In the genomic region with DNA sequence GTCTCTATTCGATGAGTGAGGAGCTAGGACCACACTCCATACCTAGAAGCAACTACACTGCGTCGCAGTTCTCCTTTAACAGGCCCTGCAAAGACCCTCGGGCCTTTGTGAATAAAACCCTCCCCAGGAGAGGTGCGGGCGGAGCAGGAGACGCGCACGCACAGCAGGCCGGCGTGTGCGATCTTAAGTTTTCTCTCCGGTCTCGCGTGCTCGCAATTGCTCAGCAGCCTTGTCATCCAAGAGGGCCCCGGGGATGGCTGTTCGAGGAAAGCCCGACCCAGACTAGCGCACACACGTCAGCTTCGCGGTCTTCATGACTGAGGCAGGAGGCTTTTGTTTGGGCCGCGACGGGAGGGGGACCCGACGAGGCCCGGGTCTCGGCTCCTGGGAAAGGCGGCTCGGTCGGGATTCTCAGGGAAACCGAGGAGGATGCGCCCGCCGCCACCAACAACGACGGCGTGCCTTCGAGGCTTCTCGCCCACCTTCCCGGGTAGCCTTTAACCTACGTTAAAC, we compare ENCODE assay signal across 8 mouse cellular contexts. TPM values are rescaled to one million over a fixed set of nuclear protein-coding genes. Genes with fewer than 3 reads are reported as not detected.
DNase-seq lines count a peak whose midpoint lies in the region; ATAC-seq and TF ChIP-seq lines count a peak whose summit lies in the region.

No protein-coding gene starts in this region.

- peak overlapping the region; percentile 88 for H3K9ac ChIP-seq in liver, postnatal 0 days (replicated peaks)
- peak overlapping the region; percentile 94 for H3K9ac ChIP-seq in neural tube, embryonic 14.5 days (replicated peaks; ENCODE audit: low read depth, low read length)

- H3K4me2 ChIP-seq in liver, postnatal 0 days (ENCODE audit: low read depth, low read length) = peak overlapping the region; percentile 90
- peak overlapping the region; percentile 87 for H3K4me2 ChIP-seq in neural tube, embryonic 14.5 days (ENCODE audit: low read depth, low read length)

- peak; percentile 63 for DNase-seq in cerebellum, adult 9-10 months
- no peak for DNase-seq in cerebellum, adult 8-10 months
- DNase-seq in cerebellum, postnatal 10 days = peak; percentile 75 to 81
- DNase-seq in gastrocnemius, adult 8-10 months (ENCODE audit: low spot score in 2 of 2) = peak; percentile 10 to 32
- peak; percentile 69 to 80 for DNase-seq in kidney, postnatal 4 days
- DNase-seq in liver, postnatal 0 days = peak; percentile 58

- under 1% methylated on average over 33 of the region's 44 CpGs for WGBS in liver, postnatal 0 days (ENCODE audit: insufficient replicate concordance)
- WGBS in neural tube, embryonic 14.5 days = under 1% methylated on average over 44 of the region's 44 CpGs

- no peaks in the 10 kb centered on the region; the same call in 1 of the 2 replicates for H3K36me3 ChIP-seq in E14TG2a.4 (ENCODE audit: insufficient read depth, low read length)
- no peaks in the 10 kb centered on the region for H3K36me3 ChIP-seq in liver, postnatal 0 days (replicated peaks; ENCODE audit: insufficient read depth, low read length)
- H3K36me3 ChIP-seq in neural tube, embryonic 14.5 days (ENCODE audit: control insufficient read depth, insufficient read depth, low read length) = no peaks in the 10 kb centered on the region

- H3K9me3 ChIP-seq in E14TG2a.4 (ENCODE audit: low read length) = peaks cover 2% of the 10 kb centered on the region; the same call in 1 of the 2 replicates
- no peaks in the 10 kb centered on the region for H3K9me3 ChIP-seq in liver, postnatal 0 days (ENCODE audit: low read length)
- no peaks in the 10 kb centered on the region for H3K9me3 ChIP-seq in neural tube, embryonic 14.5 days (ENCODE audit: control insufficient read depth, low read length)

- peaks cover 12% of the 10 kb centered on the region for H3K27me3 ChIP-seq in E14TG2a.4 (ENCODE audit: insufficient read depth, low read length)
- H3K27me3 ChIP-seq in liver, postnatal 0 days (ENCODE audit: insufficient read depth, low read length) = no peaks in the 10 kb centered on the region
- no peaks in the 10 kb centered on the region for H3K27me3 ChIP-seq in neural tube, embryonic 14.5 days (ENCODE audit: control insufficient read depth, insufficient read depth, low read length)

- peak overlapping the region; percentile 91 for H3K27ac ChIP-seq in liver, postnatal 0 days (ENCODE audit: low read depth)
- peak overlapping the region; percentile 96 for H3K27ac ChIP-seq in neural tube, embryonic 14.5 days (ENCODE audit: low read depth, low read length)

- peak overlapping the region; percentile 92 for H3K4me3 ChIP-seq in E14TG2a.4 (replicated peaks; ENCODE audit: low read length)
- peak overlapping the region; percentile 72 for H3K4me3 ChIP-seq in liver, postnatal 0 days (ENCODE audit: low read depth, low read length)
- peak overlapping the region; percentile 93 for H3K4me3 ChIP-seq in neural tube, embryonic 14.5 days (ENCODE audit: low read depth, low read length)

- ATAC-seq in liver, postnatal 0 days = peak; percentile 37
- ATAC-seq in neural tube, embryonic 14.5 days (ENCODE audit: low read depth) = peak; percentile 78

- no peak for TF ChIP-seq CTCF in E14TG2a.4 (conservative IDR thresholded peaks at IDR 0.05; ENCODE audit: low read length)
- TF ChIP-seq CTCF in liver, postnatal 0 days (IDR thresholded peaks at IDR 0.05; ENCODE audit: low read depth) = no peak

- no peak for TF ChIP-seq EP300 in liver, postnatal 0 days (IDR thresholded peaks at IDR 0.05; ENCODE audit: low read depth)

- peaks cover 21% of the 10 kb centered on the region for H3K4me1 ChIP-seq in E14TG2a.4 (replicated peaks; ENCODE audit: low read depth, low read length)
- peaks cover 12% of the 10 kb centered on the region for H3K4me1 ChIP-seq in liver, postnatal 0 days (ENCODE audit: insufficient read depth)
- peaks cover 14% of the 10 kb centered on the region for H3K4me1 ChIP-seq in neural tube, embryonic 14.5 days (ENCODE audit: control insufficient read depth, insufficient read depth, low read length)

RNA-seq across cellular contexts. Expression of gene Bmpr2, which starts 0.5 kb away (rescaled TPM):
- total RNA-seq in gastrocnemius, adult 8-10 months (2022) = 10 to 100 TPM; 50.0 to 63.1 (median 52.3) TPM
- polyA plus RNA-seq in liver, postnatal 0 days (2015; fragmentation: Nextera tagmentation; extraction: Ambion mirVana) = 1.6 and 1.8 TPM in 2 replicates
- polyA plus RNA-seq in neural tube, embryonic 14.5 days (2014; fragmentation: Nextera tagmentation; extraction: Ambion mirVana) = 20.6 and 21.6 TPM in 2 replicates
